ENCODE assay signal across 12 mouse cellular contexts in genomic region chr14:75328062-75328461, GRCm38 (mm10).
"Had no signal": no experiment of that assay in that cellular context is flagged by ENCODE, and none has a peak within 500 bp of the region (broad histone marks: within the 10 kb centered on the region; RNA-seq: fewer than 3 reads in every experiment).

No protein-coding gene starts in this region.

- H3K4me1 ChIP-seq: kidney, embryonic 15.5 days; neural tube, embryonic 15.5 days had no signal

- H3K4me2 ChIP-seq: kidney, embryonic 15.5 days; midbrain, embryonic 11.5 days; neural tube, embryonic 15.5 days had no signal

- DNase-seq: kidney, adult 2 months; kidney, postnatal 14 days; lung, adult 18-20 months; right cerebral cortex, adult 18-20 months; right cerebral cortex, postnatal 25 days; thymus, adult 18-20 months; thymus, postnatal 25 days had no signal

- H3K9me3 ChIP-seq: kidney, embryonic 15.5 days; neural tube, embryonic 15.5 days had no signal

- H3K27me3 ChIP-seq: kidney, embryonic 15.5 days; neural tube, embryonic 15.5 days had no signal

- H3K4me3 ChIP-seq: kidney, embryonic 15.5 days; left cerebral cortex, adult 2 months; neural tube, embryonic 15.5 days had no signal

- H3K9ac ChIP-seq: kidney, embryonic 15.5 days; liver, embryonic 14.5 days; neural tube, embryonic 15.5 days had no signal

- H3K27ac ChIP-seq: kidney, embryonic 15.5 days; left cerebral cortex, adult 2 months; liver, embryonic 14.5 days; neural tube, embryonic 15.5 days had no signal
